Mouse (Mus musculus) MEL (cell line): Measurements from ENCODE around the gene Gbp10. TPM values are rescaled to one million over a fixed set of nuclear protein-coding genes. Genes with fewer than 3 reads are reported as not detected.

ENCODE experiments used
- DNase-seq: peaks from one replicate; pipeline ENCODE4 v3.0.0; 2011; ENCODE audit warnings: low read depth, low spot score
- H3K27ac ChIP-seq: 2 replicates; pipeline ENCODE4 v1.5.1; 2012; ENCODE audit warnings: low read depth, mild to moderate bottlenecking, control low read depth, low read length, moderate library complexity; ENCODE audit not compliant: control insufficient read depth
- H3K27me3 ChIP-seq, 2 experiments: fragments of 150-350 bp in 1 of 2; sonication (generic) in 1 of 2; 2 replicates each; pipeline ENCODE4 v1.6.1; 2012; ENCODE audit warnings: low read length in 2 of 2, mild to moderate bottlenecking in 2 of 2, improper control_type of control experiment in 1 of 2, moderate library complexity in 1 of 2; ENCODE audit not compliant: insufficient read depth in 2 of 2, control insufficient read depth in 1 of 2
- H3K36me3 ChIP-seq, 2 experiments: 2 replicates each; pipeline ENCODE4 v1.6.1; 2012 to 2014; ENCODE audit warnings: low read length in 2 of 2, improper control_type of control experiment in 1 of 2, inconsistent platforms in 1 of 2, mild to moderate bottlenecking in 1 of 2; ENCODE audit not compliant: insufficient read depth in 2 of 2, control insufficient read depth in 1 of 2
- H3K4me1 ChIP-seq, 2 experiments: fragments of 150-350 bp in 1 of 2; sonication (generic) in 1 of 2; 2 replicates each; pipeline ENCODE4 v1.6.1; 2012; ENCODE audit warnings: low read length in 2 of 2, improper control_type of control experiment in 1 of 2, mild to moderate bottlenecking in 1 of 2; ENCODE audit not compliant: insufficient read depth in 2 of 2, control insufficient read depth in 1 of 2
- H3K4me3 ChIP-seq, 2 experiments: fragments of 150-350 bp in 1 of 2; sonication (generic) in 1 of 2; 2 replicates each; pipeline ENCODE4 v1.5.1; 2012; ENCODE audit warnings: low read depth in 2 of 2, low read length in 2 of 2, mild to moderate bottlenecking in 2 of 2, moderate library complexity in 2 of 2, control low read depth in 1 of 2, improper control_type of control experiment in 1 of 2; ENCODE audit not compliant: control insufficient read depth in 1 of 2, insufficient read depth in 1 of 2
- H3K79me2 ChIP-seq: 2 replicates; pipeline ENCODE4 v1.6.1; 2012; ENCODE audit warnings: mild to moderate bottlenecking, low read length, moderate library complexity; ENCODE audit not compliant: control insufficient read depth, poor library complexity, insufficient read depth
- H3K9ac ChIP-seq: 2 replicates; pipeline ENCODE4 v1.6.1; 2012; ENCODE audit warnings: low read depth, mild to moderate bottlenecking, control low read depth, low read length, moderate library complexity; ENCODE audit not compliant: control insufficient read depth, poor library complexity, severe bottlenecking
- H3K9me3 ChIP-seq: fragments of 150-350 bp; sonication (generic); replicated peaks from 2 replicates; pipeline ENCODE4 v1.6.1; 2012; ENCODE audit warnings: mild to moderate bottlenecking, low read length, improper control_type of control experiment, moderate library complexity; ENCODE audit not compliant: insufficient read depth
- CTCF ChIP-seq, 3 experiments: IDR thresholded peaks in 2 of 3; conservative IDR thresholded peaks in 1 of 3; 2 replicates each; pipeline ENCODE4 v1.5.1; 2011 to 2012; ENCODE audit warnings: low read length in 3 of 3, low read depth in 2 of 3, mild to moderate bottlenecking in 2 of 3, improper control_type of control experiment in 1 of 3, inconsistent platforms in 1 of 3, mixed read lengths in 1 of 3, moderate library complexity in 1 of 3; ENCODE audit not compliant: control insufficient read depth in 1 of 3, insufficient read depth in 1 of 3, poor library complexity in 1 of 3, severe bottlenecking in 1 of 3
- ELF1 ChIP-seq: IDR thresholded peaks from 2 replicates; pipeline ENCODE4 v1.6.1; 2014; ENCODE audit warnings: low read depth, mild to moderate bottlenecking, inconsistent platforms, low read length, improper control_type of control experiment, moderate library complexity
- JUND ChIP-seq: IDR thresholded peaks from 2 replicates; pipeline ENCODE4 v1.6.1; 2011; ENCODE audit warnings: low read depth, mild to moderate bottlenecking, improper control_type of control experiment, low read length
- MEF2A ChIP-seq: IDR thresholded peaks from 2 replicates; pipeline ENCODE4 v1.6.1; 2014; ENCODE audit warnings: low read depth, mild to moderate bottlenecking, inconsistent platforms, low read length, improper control_type of control experiment; ENCODE audit not compliant: poor library complexity, insufficient replicate concordance, severe bottlenecking; ENCODE audit errors: extremely low read depth
- RCOR1 ChIP-seq: IDR thresholded peaks from 2 replicates; pipeline ENCODE4 v1.6.1; 2012; ENCODE audit warnings: low read depth, mild to moderate bottlenecking, inconsistent platforms, low read length, improper control_type of control experiment
- TCF12 ChIP-seq: IDR thresholded peaks from 2 replicates; pipeline ENCODE4 v1.6.1; 2014; ENCODE audit warnings: low read depth, mild to moderate bottlenecking, inconsistent platforms, low read length, improper control_type of control experiment, moderate library complexity
- ZKSCAN1 ChIP-seq: IDR thresholded peaks from 2 replicates; pipeline ENCODE4 v1.6.1; 2012; ENCODE audit warnings: low read depth, mild to moderate bottlenecking, inconsistent platforms, low read length, improper control_type of control experiment, moderate library complexity
- polyA plus RNA-seq, 2 experiments: library from polyadenylated mRNA; stranded (reverse) in 1 of 2; unstranded in 1 of 2; fragments of >175 nt in 1 of 2; fragments of >200 nt in 1 of 2; gene quantifications; 2 replicates each; pipeline versions ENCODE4 v1.2.1 to v1.2.4; 2012; ENCODE audit warnings: low replicate concordance in 2 of 2, low read depth in 1 of 2; ENCODE audit not compliant: insufficient read length in 2 of 2, insufficient read depth in 1 of 2, missing spikeins in 1 of 2
- total RNA-seq: library from RNA; depleted of rRNA; stranded (reverse); fragments of 300-350 nt; gene quantifications from 2 replicates; pipeline ENCODE4 v1.2.3, GENCODE M21; 2012; rRNA removed

The Gbp10 gene
- total and polyA plus RNA-seq, 3 experiments, result not detected

DNA sequence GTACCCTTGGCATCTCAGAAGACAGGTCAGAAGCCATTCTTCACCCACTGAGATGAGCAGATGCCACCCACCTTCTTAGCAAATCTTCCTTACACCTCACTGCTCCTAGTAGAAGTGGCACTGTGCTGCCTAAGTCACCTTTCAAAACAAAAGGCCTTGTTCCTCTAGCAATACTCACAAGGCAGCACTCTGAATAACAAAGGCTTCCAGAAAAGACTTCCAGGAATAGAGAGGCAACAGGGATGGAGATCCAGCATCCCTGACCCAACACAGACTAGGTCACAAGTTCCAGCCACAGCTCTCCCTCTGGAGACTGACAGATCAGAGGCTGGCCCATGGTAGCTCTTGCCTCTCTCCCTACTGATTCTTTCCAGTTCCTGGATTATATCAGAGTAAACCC is 57.9 kb downstream of the Gbp10 start:
- no peak overlapping the region for H3K27ac ChIP-seq
- H3K9me3 ChIP-seq, result no peaks in the 10 kb centered on the region
- H3K79me2 ChIP-seq, result no peaks in the 10 kb centered on the region
- no peaks in the 10 kb centered on the region for H3K4me1 ChIP-seq
- H3K4me3 ChIP-seq, result no peak overlapping the region
- DNase-seq, result no peak
- H3K9ac ChIP-seq, result no peak overlapping the region
- H3K27me3 ChIP-seq, result no peaks in the 10 kb centered on the region
- no peaks in the 10 kb centered on the region for H3K36me3 ChIP-seq
- no peak for TF ChIP-seq ELF1
- no peak for TF ChIP-seq RCOR1
- TF ChIP-seq MEF2A, result no peak
- no peak for TF ChIP-seq TCF12
- no peak for TF ChIP-seq CTCF (IDR thresholded peaks at IDR 0.05 in 2 of 3, conservative IDR thresholded peaks at IDR 0.05 in 1 of 3; ENCODE audit: control insufficient read depth in 1 of 3, insufficient read depth in 1 of 3, low read depth in 2 of 3, low read length in 3 of 3, poor library complexity in 1 of 3, severe bottlenecking in 1 of 3)
- TF ChIP-seq ZKSCAN1, result no peak
- TF ChIP-seq JUND, result no peak

Other genes starting within 250 kb of the Gbp10 start
- 0.10 and 0.19 TPM in 2 replicates for gene Gbp9, start 100.0 kb downstream of the Gbp10 start, total RNA-seq
- under 1 TPM in 1 of 2 experiments, not detected in 1; 0.10 TPM for gene Gbp9, start 100.0 kb downstream of the Gbp10 start, polyA plus RNA-seq
- not detected in 2 replicates for gene Gbp8, start 100.0 kb downstream of the Gbp10 start, total RNA-seq
- gene Gbp8, start 100.0 kb downstream of the Gbp10 start, polyA plus RNA-seq, result not detected
- gene Gbp4, start 99.9 kb downstream of the Gbp10 start, total RNA-seq, result not detected in 2 replicates
- gene Gbp4, start 99.9 kb downstream of the Gbp10 start, polyA plus RNA-seq, result not detected
- not detected in 2 replicates for gene Gm43302, start 54.2 kb upstream of the Gbp10 start, total RNA-seq
- gene Gm43302, start 54.2 kb upstream of the Gbp10 start, polyA plus RNA-seq, result not detected
- gene Gbp6, start 54.2 kb upstream of the Gbp10 start, total RNA-seq, result 0.15 TPM in 1 of 2 replicates, not detected in the other
- gene Gbp6, start 54.2 kb upstream of the Gbp10 start, polyA plus RNA-seq, result not detected
- 6.9 and 7.4 TPM in 2 replicates for gene Lrrc8b, start 176.2 kb upstream of the Gbp10 start, total RNA-seq
- 10 to 100 TPM in 1 of 2 experiments, not detected in 1; 14.0 TPM for gene Lrrc8b, start 176.2 kb upstream of the Gbp10 start, polyA plus RNA-seq